9 mouse cellular contexts compared by ENCODE assay signal in genomic region chr17:68836655-68837012, GRCm38 (mm10). TPM values are rescaled to one million over a fixed set of nuclear protein-coding genes. Genes with fewer than 3 reads are reported as not detected.
DNase-seq lines count a peak whose midpoint lies in the region; ATAC-seq and TF ChIP-seq lines count a peak whose summit lies in the region.
"Had no signal": no experiment of that assay in that cellular context is flagged by ENCODE, and none has a peak within 500 bp of the region (broad histone marks: within the 10 kb centered on the region; RNA-seq: fewer than 3 reads in every experiment).

No protein-coding gene starts in this region.

- ATAC-seq in heart, embryonic 13.5 days (ENCODE audit: extremely low read depth, insufficient number of reproducible peaks, low FRiP score, low TSS enrichment): peak; percentile 13; the same call in 1 of the 2 replicates
- no peak; the same call in 1 of the 2 replicates for ATAC-seq in midbrain, embryonic 11.5 days (ENCODE audit: low FRiP score)
- ATAC-seq in cerebellum, adult (ENCODE audit: insufficient number of reproducible peaks, low FRiP score, low TSS enrichment): no peak

- H3K9me3 ChIP-seq in heart, embryonic 13.5 days: no peaks in the 10 kb centered on the region
- no peaks in the 10 kb centered on the region for H3K9me3 ChIP-seq in hindbrain, embryonic 10.5 days
- no peaks in the 10 kb centered on the region for H3K9me3 ChIP-seq in midbrain, embryonic 11.5 days (ENCODE audit: control insufficient read depth, low read length)

- H3K4me3 ChIP-seq in heart, embryonic 13.5 days: peak overlapping the region; percentile 62
- H3K4me3 ChIP-seq in hindbrain, embryonic 10.5 days: peak overlapping the region; percentile 65
- H3K4me3 ChIP-seq in midbrain, embryonic 11.5 days (ENCODE audit: low read depth, low read length): peak overlapping the region; percentile 58
- no peak overlapping the region for H3K4me3 ChIP-seq in thymus, adult 2 months (ENCODE audit: control insufficient read depth, insufficient read depth, low read length)

- H3K4me1 ChIP-seq in heart, embryonic 13.5 days: peaks cover 34% of the 10 kb centered on the region
- peaks cover 35% of the 10 kb centered on the region for H3K4me1 ChIP-seq in hindbrain, embryonic 10.5 days (replicated peaks)
- H3K4me1 ChIP-seq in midbrain, embryonic 11.5 days (ENCODE audit: control insufficient read depth, insufficient read depth, low read length): peaks cover 9% of the 10 kb centered on the region
- H3K4me1 ChIP-seq in thymus, adult 2 months (replicated peaks; ENCODE audit: control insufficient read depth, insufficient read depth, low read length): no peaks in the 10 kb centered on the region

- no peak for TF ChIP-seq CTCF in thymus, adult 2 months (IDR thresholded peaks at IDR 0.05; ENCODE audit: borderline replicate concordance, control insufficient read depth, extremely low read depth, insufficient read depth, low read length, poor library complexity)

- WGBS in heart, embryonic 13.5 days: 1% methylated on average over 14 of the region's 15 CpGs
- WGBS in hindbrain, embryonic 10.5 days: 2% methylated on average over 15 of the region's 15 CpGs
- WGBS in midbrain, embryonic 11.5 days: 1% methylated on average over 15 of the region's 15 CpGs
- WGBS in thymus, adult 2 months: 8% methylated on average over 14 of the region's 15 CpGs

- DNase-seq in heart, postnatal 4 days: no peak
- DNase-seq in R1 (ENCODE audit: low read depth, low spot score): peak; percentile 35
- DNase-seq in hindbrain, embryonic 10.5 days (ENCODE audit: low spot score): no peak
- DNase-seq in midbrain, embryonic 11.5 days (ENCODE audit: low spot score, missing footprints): peak; percentile 89
- DNase-seq in thymus, adult 2 months: no peak
- no peak for DNase-seq in left cerebral cortex, adult 18-20 months (ENCODE audit: low spot score in 2 of 2)
- DNase-seq: lung, postnatal 4 days had no signal

- H3K36me3 ChIP-seq in heart, embryonic 13.5 days: no peaks in the 10 kb centered on the region
- H3K36me3 ChIP-seq in hindbrain, embryonic 10.5 days: no peaks in the 10 kb centered on the region
- no peaks in the 10 kb centered on the region for H3K36me3 ChIP-seq in midbrain, embryonic 11.5 days (ENCODE audit: control insufficient read depth, insufficient read depth, low read length)
- H3K36me3 ChIP-seq in thymus, adult 2 months (ENCODE audit: control insufficient read depth, insufficient read depth, low read length): no peaks in the 10 kb centered on the region

- peak overlapping the region; percentile 90 for H3K4me2 ChIP-seq in heart, embryonic 13.5 days
- H3K4me2 ChIP-seq in midbrain, embryonic 11.5 days: peak overlapping the region; percentile 72

- peaks cover 94% of the 10 kb centered on the region for H3K27me3 ChIP-seq in heart, embryonic 13.5 days (replicated peaks)
- peaks cover 67% of the 10 kb centered on the region for H3K27me3 ChIP-seq in hindbrain, embryonic 10.5 days (ENCODE audit: insufficient read depth, poor library complexity, severe bottlenecking)
- peaks cover 32% of the 10 kb centered on the region for H3K27me3 ChIP-seq in midbrain, embryonic 11.5 days (ENCODE audit: control insufficient read depth, insufficient read depth, low read length)
- peaks cover 6% of the 10 kb centered on the region; the same call in 1 of the 2 replicates for H3K27me3 ChIP-seq in thymus, adult 2 months (ENCODE audit: control insufficient read depth, insufficient read depth, low read length)

- no peak for TF ChIP-seq POLR2A in thymus, adult 2 months (IDR thresholded peaks at IDR 0.05; ENCODE audit: control insufficient read depth, extremely low read depth, insufficient read depth, low read length, poor library complexity)

- peak overlapping the region; percentile 72; the same call in 1 of the 2 replicates for H3K9ac ChIP-seq in heart, embryonic 13.5 days
- H3K9ac ChIP-seq in midbrain, embryonic 11.5 days (ENCODE audit: low read length): peak overlapping the region; percentile 76

- no peak overlapping the region for H3K27ac ChIP-seq in heart, embryonic 13.5 days (replicated peaks)
- H3K27ac ChIP-seq in hindbrain, embryonic 10.5 days: peak overlapping the region; percentile 91
- no peak overlapping the region for H3K27ac ChIP-seq in midbrain, embryonic 11.5 days (ENCODE audit: low read depth, low read length)
- no peak overlapping the region for H3K27ac ChIP-seq in thymus, adult 2 months (ENCODE audit: control insufficient read depth, insufficient read depth, low read length)

RNA-seq across cellular contexts. Expression of gene Tmem200c, which starts 10.2 kb away (rescaled TPM):
- polyA plus RNA-seq in heart, embryonic 13.5 days (2015; fragmentation: Nextera tagmentation; extraction: Ambion mirVana): 0.04 and 0.09 TPM in 2 replicates
- not detected for total RNA-seq in heart, postnatal 4 days (2021)
- 1.7 and 2.6 TPM in 2 replicates for polyA plus RNA-seq in hindbrain, embryonic 10.5 days (2016; fragmentation: Nextera tagmentation; extraction: Ambion mirVana)
- 1.4 and 2.8 TPM in 2 replicates for polyA plus RNA-seq in midbrain, embryonic 11.5 days (2014; fragmentation: Nextera tagmentation; extraction: Ambion mirVana)
- polyA plus RNA-seq in thymus, adult 2 months (2012; rRNA removed): 0.15 TPM in 2 replicates
- 10 to 100 TPM; 16.8 to 18.4 TPM for total RNA-seq in left cerebral cortex, adult 18-20 months (2021)

Comparison
In these comparisons a context has a peak if more than half of its experiments do, and no peak if none do; other contexts are left out.
1. DNase-seq: peak in R1 (single experiment) and midbrain, embryonic 11.5 days (single experiment); none in heart, postnatal 4 days (single experiment), hindbrain, embryonic 10.5 days (single experiment), thymus, adult 2 months (single experiment) and left cerebral cortex, adult 18-20 months (0 of 2).